Mouse (Mus musculus) CD4-positive, CD25-positive, alpha-beta regulatory T cell, adult 2 months (primary cell): ENCODE results near the gene Mpzl2.

Experiments used
- DNase-seq: peaks from one replicate; pipeline ENCODE4 v3.0.0-alpha.2; 2012; ENCODE audit warnings: low read depth, low spot score

Gene Mpzl2

GRCm38 (mm10) chr9:45039499-45039898 lies at the start of gene Mpzl2:
Gene Mpzl2 (plus strand): TSS chr9:45039799.
- no peak for DNase-seq

GRCm38 (mm10) chr9:44991821-44992220 lies 47.8 kb upstream of the Mpzl2 start:
- no peak for DNase-seq

GRCm38 (mm10) chr9:44992271-44992670 lies 47.3 kb upstream of the Mpzl2 start:
- no peak for DNase-seq

GRCm38 (mm10) chr9:44993268-44993667 lies 46.3 kb upstream of the Mpzl2 start:
- no peak for DNase-seq

- no peak for DNase-seq
These were observed 44.6 kb upstream of the Mpzl2 start for GRCm38 (mm10) chr9:44994962-44995361.

- DNase-seq = no peak
These were observed 43.0 kb upstream of the Mpzl2 start for GRCm38 (mm10) chr9:44996590-44996989.

GRCm38 (mm10) chr9:44998138-44998537 lies 41.5 kb upstream of the Mpzl2 start:
- peak; percentile 47 for DNase-seq

GRCm38 (mm10) chr9:44999171-44999570 lies 40.4 kb upstream of the Mpzl2 start:
- DNase-seq = peak; percentile 47

- DNase-seq = no peak
These were observed 39.8 kb upstream of the Mpzl2 start for GRCm38 (mm10) chr9:44999776-45000175.

- no peak for DNase-seq
These were observed 39.4 kb upstream of the Mpzl2 start for GRCm38 (mm10) chr9:45000249-45000648.

GRCm38 (mm10) chr9:45007404-45007803 lies 32.2 kb upstream of the Mpzl2 start:
- DNase-seq = peak; percentile 26

GRCm38 (mm10) chr9:45008342-45008741 lies 31.3 kb upstream of the Mpzl2 start:
- peak; percentile 44 for DNase-seq

GRCm38 (mm10) chr9:45009180-45010078 lies 30.2 kb upstream of the Mpzl2 start, which contains the start of gene Cd3e:
Gene Cd3e (minus strand): TSS chr9:45009627.
- peak; percentile 86 for DNase-seq

GRCm38 (mm10) chr9:45010461-45010860 lies 29.1 kb upstream of the Mpzl2 start:
- DNase-seq = peak; percentile 85

GRCm38 (mm10) chr9:45011291-45011690 lies 28.3 kb upstream of the Mpzl2 start:
- DNase-seq = no peak

- peak; percentile 82 for DNase-seq
These were observed 24.7 kb upstream of the Mpzl2 start for GRCm38 (mm10) chr9:45014879-45015278.

GRCm38 (mm10) chr9:45015841-45016240 lies 23.8 kb upstream of the Mpzl2 start:
- no peak for DNase-seq

GRCm38 (mm10) chr9:45018031-45018430 lies 21.6 kb upstream of the Mpzl2 start:
- no peak for DNase-seq

GRCm38 (mm10) chr9:45022800-45023199 lies 16.8 kb upstream of the Mpzl2 start:
- DNase-seq = peak; percentile 87

- no peak for DNase-seq
These were observed 16.0 kb upstream of the Mpzl2 start for GRCm38 (mm10) chr9:45023638-45024037.

GRCm38 (mm10) chr9:45024187-45024586 lies 15.4 kb upstream of the Mpzl2 start:
- no peak for DNase-seq

- DNase-seq = no peak
These were observed 12.2 kb upstream of the Mpzl2 start for GRCm38 (mm10) chr9:45027376-45027775.

GRCm38 (mm10) chr9:45030341-45030740 lies 9.3 kb upstream of the Mpzl2 start:
- DNase-seq = no peak
